Mouse (Mus musculus) kidney, embryonic 16.5 days (tissue): ENCODE measurements around the gene Fam89a. TPM values are rescaled to one million over a fixed set of nuclear protein-coding genes. Genes with fewer than 3 reads are reported as not detected.

Source experiments
- ATAC-seq: fragments of 200-750 bp; cut with Nextera tagmentation; 2 replicates; pipeline ENCODE4 v1.8.0; 2017; ENCODE audit warnings: moderate TSS enrichment; ENCODE audit not compliant: low FRiP score, low TSS enrichment
- H3K27ac ChIP-seq: fragments of 300-500 bp; sonication (generic); 2 replicates; pipeline ENCODE4 v1.5.1; 2014; ENCODE audit warnings: low read length
- H3K27me3 ChIP-seq: fragments of 300-500 bp; sonication (generic); 2 replicates; pipeline ENCODE4 v1.6.1; 2014; ENCODE audit warnings: low read length, control low read depth, mixed read lengths; ENCODE audit not compliant: insufficient read depth
- H3K36me3 ChIP-seq: fragments of 300-500 bp; sonication (generic); 2 replicates; pipeline ENCODE4 v1.6.1; 2014; ENCODE audit warnings: low read length, control low read depth, mixed read lengths; ENCODE audit not compliant: insufficient read depth
- H3K4me1 ChIP-seq: fragments of 300-500 bp; sonication (generic); 2 replicates; pipeline ENCODE4 v1.6.1; 2014; ENCODE audit warnings: low read length, control low read depth, mixed read lengths; ENCODE audit not compliant: insufficient read depth
- H3K4me2 ChIP-seq: fragments of 300-500 bp; sonication (generic); replicated peaks from 2 replicates; pipeline ENCODE4 v1.6.1; 2014; ENCODE audit warnings: low read depth, low read length
- H3K4me3 ChIP-seq: fragments of 300-500 bp; sonication (generic); 2 replicates; pipeline ENCODE4 v1.5.1; 2014; ENCODE audit warnings: mild to moderate bottlenecking, low read length
- H3K9ac ChIP-seq: fragments of 300-500 bp; sonication (generic); replicated peaks from 2 replicates; pipeline ENCODE4 v1.6.1; 2014; ENCODE audit warnings: low read length
- H3K9me3 ChIP-seq: fragments of 300-500 bp; sonication (generic); 2 replicates; pipeline ENCODE4 v1.6.1; 2016; ENCODE audit warnings: low read length, control low read depth
- WGBS: fragments of 180-500 bp; shearing (Covaris S2); extraction: QIAGEN DNeasy Blood & Tissue Kit; methylation state at CpG from one replicate; pipeline ENCODE4 v1.1.7; 2014; 5-methylcytosine and 5-hydroxymethylcytosine counted together
- polyA plus RNA-seq: library from polyadenylated mRNA; unstranded; fragments of >200 nt; fragmentation: Nextera tagmentation; extraction: Ambion mirVana; gene quantifications from 2 replicates; pipeline ENCODE4 v1.2.1, GENCODE M21; 2015

Gene Fam89a
- polyA plus RNA-seq, 1 experiment from 2014 or later = 4.0 TPM

DNA sequence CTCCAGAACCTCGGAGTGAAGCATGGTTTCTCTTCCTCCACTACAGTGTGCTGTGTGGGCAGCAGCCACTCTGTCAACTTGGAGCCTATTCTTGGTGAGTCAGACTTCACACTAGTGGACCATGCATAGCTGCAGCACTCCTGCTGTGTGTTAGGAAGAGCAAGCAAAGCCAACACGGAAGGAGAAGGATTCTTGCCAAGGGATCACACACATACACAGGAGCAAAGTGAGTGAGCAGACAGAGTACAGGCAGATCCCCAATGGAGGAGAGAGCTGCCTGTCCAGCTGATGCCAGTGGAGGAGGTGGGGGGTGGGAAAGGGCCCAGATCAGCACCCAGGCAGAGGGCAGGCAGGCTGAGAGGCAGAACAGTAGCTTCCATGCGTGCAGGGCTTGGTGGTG lies 49.4 kb downstream of the Fam89a start:
- ATAC-seq = no peak
- Histone ChIP-seq H3K36me3 (peaks cover 17% of the 10 kb centered on the region), H3K4me1 (no peaks in the 10 kb centered on the region)

DNA sequence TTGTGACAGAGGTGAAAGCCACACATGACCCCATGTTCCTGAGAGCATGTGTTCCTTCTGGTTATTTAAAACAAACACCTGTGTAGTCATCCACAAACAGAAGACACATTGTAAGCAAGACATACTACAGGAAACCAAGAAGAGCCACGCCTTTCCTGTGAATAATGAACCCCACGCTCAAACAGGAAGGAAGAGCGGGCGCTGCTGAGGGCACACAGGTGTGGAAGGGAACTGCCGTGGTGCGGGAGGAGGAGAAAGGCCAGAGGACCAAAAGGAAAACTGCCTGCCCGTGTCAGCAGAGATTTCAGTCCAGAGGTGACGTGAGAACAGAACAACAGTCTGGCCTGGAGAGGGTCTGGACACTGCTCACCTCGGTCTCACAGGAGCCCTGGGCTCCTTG lies 50.6 kb downstream of the Fam89a start:
- no peaks in the 10 kb centered on the region for H3K4me1 ChIP-seq
- H3K9ac ChIP-seq = no peak overlapping the region
- no peak overlapping the region for H3K27ac ChIP-seq
- peaks cover 17% of the 10 kb centered on the region for H3K36me3 ChIP-seq
- H3K27me3 ChIP-seq = no peaks in the 10 kb centered on the region
- H3K4me3 ChIP-seq = no peak overlapping the region
- no peak for ATAC-seq
- WGBS = 74% methylated on average over 9 of the region's 9 CpGs
- no peaks in the 10 kb centered on the region for H3K9me3 ChIP-seq
- no peak overlapping the region for H3K4me2 ChIP-seq

More for the DNA sequence above, 49.4 kb downstream of the Fam89a start:
- H3K9me3 ChIP-seq = no peaks in the 10 kb centered on the region
- WGBS = 80% methylated on average over 3 of the region's 3 CpGs
- no peak overlapping the region for H3K27ac ChIP-seq
- H3K4me2 ChIP-seq = no peak overlapping the region
- no peak overlapping the region for H3K4me3 ChIP-seq
- no peak overlapping the region for H3K9ac ChIP-seq
- H3K27me3 ChIP-seq = no peaks in the 10 kb centered on the region

DNA sequence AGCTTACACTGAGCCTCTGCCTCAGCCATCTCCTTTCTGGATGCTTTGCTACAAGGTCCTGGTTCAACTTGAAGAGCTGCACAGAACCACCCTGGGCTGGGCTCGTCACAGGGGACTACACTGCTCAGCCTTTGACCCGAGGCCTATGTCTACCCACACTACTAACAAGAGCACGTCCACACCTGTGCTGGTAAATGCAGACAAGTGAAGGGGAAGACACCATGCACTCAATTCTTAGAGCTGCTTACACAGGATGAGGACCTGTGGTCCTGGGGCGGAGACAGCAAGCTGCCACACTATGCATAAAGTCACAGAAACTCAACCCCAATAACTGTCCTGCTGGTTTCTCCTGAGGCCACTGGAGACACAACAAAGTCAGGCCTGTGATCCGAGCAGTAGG lies 51.4 kb downstream of the Fam89a start:
- Histone ChIP-seq H3K27ac (no peak overlapping the region), H3K4me1 (no peaks in the 10 kb centered on the region), H3K9ac (no peak overlapping the region), H3K9me3 (no peaks in the 10 kb centered on the region), H3K27me3 (no peaks in the 10 kb centered on the region), H3K4me3 (no peak overlapping the region), H3K4me2 (no peak overlapping the region), H3K36me3 (peaks cover 17% of the 10 kb centered on the region)
- 86% methylated on average over 5 of the region's 5 CpGs for WGBS
- ATAC-seq = no peak

DNA sequence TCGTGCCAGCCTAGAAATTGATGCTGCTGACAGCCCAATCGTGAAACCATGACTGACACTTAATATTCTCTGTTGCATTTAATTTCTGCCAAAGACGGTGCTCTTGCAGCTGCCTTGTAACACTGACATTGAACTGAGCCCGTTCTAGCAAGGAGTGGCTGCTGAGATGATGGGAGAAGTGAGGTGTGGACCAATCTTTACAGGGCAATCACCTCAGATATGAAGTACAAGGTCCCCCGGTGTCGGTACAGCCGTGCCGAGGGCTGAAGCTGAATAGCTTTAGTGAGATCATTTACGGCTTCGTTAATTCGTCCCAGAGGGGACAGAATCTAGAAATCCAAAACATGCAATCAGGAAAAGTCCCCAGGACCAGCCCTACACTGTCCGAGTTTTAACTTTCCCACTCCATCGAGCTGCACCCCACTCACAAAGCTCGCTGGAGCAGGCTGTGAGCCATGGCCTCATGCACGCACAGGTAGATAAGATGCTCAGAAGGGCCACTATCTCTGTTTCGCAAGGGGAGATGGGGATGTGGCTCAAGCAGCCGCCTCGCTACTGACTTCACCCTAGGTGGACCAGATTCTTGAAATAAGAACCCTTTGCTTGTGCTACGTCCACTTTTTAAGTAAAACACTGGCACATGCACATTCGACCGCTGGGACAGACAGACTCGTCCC lies 56.1 kb downstream of the Fam89a start:
- H3K27me3 ChIP-seq = no peaks in the 10 kb centered on the region
- no peaks in the 10 kb centered on the region for H3K4me1 ChIP-seq
- peaks cover 24% of the 10 kb centered on the region for H3K36me3 ChIP-seq
- H3K9me3 ChIP-seq = no peaks in the 10 kb centered on the region
- no peak overlapping the region for H3K4me2 ChIP-seq
- H3K4me3 ChIP-seq = no peak overlapping the region
- WGBS = 94% methylated on average over 22 of the region's 22 CpGs
- H3K27ac ChIP-seq = no peak overlapping the region
- no peak overlapping the region for H3K9ac ChIP-seq
- ATAC-seq = no peak

DNA sequence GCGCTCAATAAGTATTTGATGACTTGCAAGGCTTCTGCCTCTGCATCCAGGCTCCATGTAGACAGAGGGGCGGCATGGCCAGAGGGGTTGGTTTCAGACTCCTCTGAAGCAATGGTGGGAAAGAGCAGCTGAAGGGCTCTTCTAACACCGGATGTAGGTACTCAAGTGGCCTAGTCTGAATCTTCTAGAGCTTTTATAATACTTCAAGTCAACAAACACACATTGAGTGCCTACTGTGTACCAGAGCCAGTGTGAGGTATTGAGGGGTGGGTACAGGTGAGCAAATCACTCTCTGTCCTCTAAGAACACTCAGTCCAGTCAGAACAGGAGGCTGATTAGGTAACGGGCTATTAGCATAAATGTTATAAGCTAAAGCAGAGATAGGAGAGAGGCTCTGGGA lies 59.9 kb downstream of the Fam89a start:
- no peak for ATAC-seq

More for the DNA sequence above, 59.9 kb downstream of the Fam89a start:
- Histone ChIP-seq H3K27ac (no peak overlapping the region), H3K4me3 (no peak overlapping the region), H3K36me3 (peaks cover 16% of the 10 kb centered on the region), H3K27me3 (no peaks in the 10 kb centered on the region), H3K4me1 (no peaks in the 10 kb centered on the region), H3K4me2 (no peak overlapping the region), H3K9me3 (no peaks in the 10 kb centered on the region), H3K9ac (no peak overlapping the region)
- WGBS = 94% methylated on average over 4 of the region's 4 CpGs

Other genes starting within 250 kb of the Fam89a start
- 39.5 and 40.4 TPM in 2 replicates for gene Cog2, start 231.1 kb downstream of the Fam89a start, polyA plus RNA-seq
- gene Agt, start 182.1 kb downstream of the Fam89a start, polyA plus RNA-seq = 1.5 and 2.2 TPM in 2 replicates
- not detected in 2 replicates for gene Capn9, start 175.7 kb downstream of the Fam89a start, polyA plus RNA-seq
- gene 2310022B05Rik, start 88.5 kb downstream of the Fam89a start, polyA plus RNA-seq = 28.0 and 31.7 TPM in 2 replicates
- gene Ttc13, start 29.8 kb downstream of the Fam89a start, polyA plus RNA-seq = 43.5 and 49.9 TPM in 2 replicates
- 23.8 and 27.2 TPM in 2 replicates for gene Arv1, start 29.7 kb downstream of the Fam89a start, polyA plus RNA-seq
- gene Trim67, start 41.3 kb upstream of the Fam89a start, polyA plus RNA-seq = 0.05 and 0.09 TPM in 2 replicates
- gene Gnpat, start 111.2 kb upstream of the Fam89a start, polyA plus RNA-seq = 120 and 122 TPM in 2 replicates
- gene 2810004N23Rik, start 111.3 kb upstream of the Fam89a start, polyA plus RNA-seq = 47.6 and 50.1 TPM in 2 replicates
- 7.8 and 8.1 TPM in 2 replicates for gene Exoc8, start 145.9 kb upstream of the Fam89a start, polyA plus RNA-seq
- gene Sprtn, start 146.1 kb upstream of the Fam89a start, polyA plus RNA-seq = 9.1 and 9.8 TPM in 2 replicates
- 9.0 and 10.3 TPM in 2 replicates for gene Egln1, start 197.5 kb upstream of the Fam89a start, polyA plus RNA-seq